Mouse (Mus musculus) cortical plate, adult 2 months (tissue): Measurements from ENCODE around the gene BC029722. TPM values are rescaled to one million over a fixed set of nuclear protein-coding genes. Genes with fewer than 3 reads are reported as not detected.

Experiments used
- H3K27ac ChIP-seq: fragments of 200-500 bp; 2 replicates; pipeline ENCODE4 v1.5.1; 2012; ENCODE audit warnings: low read length, control low read depth, inconsistent platforms; ENCODE audit not compliant: insufficient read depth
- H3K4me1 ChIP-seq: fragments of 200-500 bp; 2 replicates; pipeline ENCODE4 v1.6.1; 2011; ENCODE audit warnings: low read length; ENCODE audit not compliant: control insufficient read depth, insufficient read depth
- H3K4me3 ChIP-seq: fragments of 200-500 bp; 2 replicates; pipeline ENCODE4 v1.5.1; 2011; ENCODE audit warnings: mild to moderate bottlenecking, low read length, control low read depth; ENCODE audit not compliant: insufficient read depth
- CTCF ChIP-seq: fragments of 200-500 bp; IDR thresholded peaks from 2 replicates; pipeline ENCODE4 v1.5.1; 2011; ENCODE audit warnings: mild to moderate bottlenecking, control low read depth, low read length; ENCODE audit not compliant: insufficient read depth; ENCODE audit errors: extremely low read depth
- POLR2A ChIP-seq: fragments of 200-500 bp; IDR thresholded peaks from 2 replicates; pipeline ENCODE4 v1.6.1; 2011; ENCODE audit warnings: mild to moderate bottlenecking, low read length, control low read depth; ENCODE audit not compliant: insufficient read depth; ENCODE audit errors: extremely low read depth
- polyA plus RNA-seq: library from polyadenylated mRNA; depleted of rRNA; stranded (reverse); fragments of >200 nt; gene quantifications from 2 replicates; pipeline ENCODE4 v1.2.3, GENCODE M21; 2012; rRNA removed

Gene BC029722
- polyA plus RNA-seq, 1 experiment: 93.4 TPM

- Histone ChIP-seq H3K27ac (peak overlapping the region; percentile 20; the same call in 1 of the 2 replicates), H3K4me3 (peak overlapping the region; percentile 78), H3K4me1 (peaks cover 3% of the 10 kb centered on the region; the same call in 1 of the 2 replicates)
- TF ChIP-seq CTCF: no peak
- no peak for TF ChIP-seq POLR2A
These were observed 43.5 kb downstream of the BC029722 start for GRCm38 (mm10) chr2:155775685-155776263.

GRCm38 (mm10) chr2:155774927-155775684, 44.1 kb downstream of the BC029722 start, which contains the start of gene Mmp24:
Gene Mmp24 (plus strand): TSS chr2:155775342.
- Histone ChIP-seq H3K27ac (peak within 1 kb of the TSS; percentile 20; the same call in 1 of the 2 replicates), H3K4me1 (peaks cover 3% of the 10 kb centered on the region; the same call in 1 of the 2 replicates), H3K4me3 (peak within 1 kb of the TSS; percentile 78)
- TF ChIP-seq CTCF: no peak
- no peak for TF ChIP-seq POLR2A

- Histone ChIP-seq H3K4me3 (0 out of 2 replicates have a peak overlapping the region, but pooled peaks have one; percentile 12), H3K4me1 (peaks cover 2% of the 10 kb centered on the region; the same call in 1 of the 2 replicates), H3K27ac (no peak overlapping the region)
- TF ChIP-seq POLR2A (no peak), CTCF (no peak)
These were observed 44.8 kb downstream of the BC029722 start for GRCm38 (mm10) chr2:155774261-155774926.

GRCm38 (mm10) chr2:155773664-155774063, 45.6 kb downstream of the BC029722 start:
- no peak overlapping the region for H3K27ac ChIP-seq

More at GRCm38 (mm10) chr2:155773664-155774063, 45.6 kb downstream of the BC029722 start:
- TF ChIP-seq CTCF: no peak
- TF ChIP-seq POLR2A: no peak
- Histone ChIP-seq H3K4me1 (no peaks in the 10 kb centered on the region), H3K4me3 (no peak overlapping the region)

Other genes starting within 250 kb of the BC029722 start
- gene Gss, start 226.6 kb downstream of the BC029722 start, polyA plus RNA-seq: 17.2 and 18.4 TPM in 2 replicates
- 10.5 and 13.8 TPM in 2 replicates for gene Myh7b, start 208.2 kb downstream of the BC029722 start, polyA plus RNA-seq
- gene Trpc4ap, start 127.0 kb downstream of the BC029722 start, polyA plus RNA-seq: 158 and 163 TPM in 2 replicates
- 39.5 and 39.7 TPM in 2 replicates for gene Edem2, start 90.0 kb downstream of the BC029722 start, polyA plus RNA-seq
- gene Gm17581, start 83.6 kb downstream of the BC029722 start, polyA plus RNA-seq: not detected in 2 replicates
- gene Procr, start 68.3 kb downstream of the BC029722 start, polyA plus RNA-seq: 0.95 and 1.1 TPM in 2 replicates
- gene Mmp24, start 44.1 kb downstream of the BC029722 start, polyA plus RNA-seq: 33.8 and 34.2 TPM in 2 replicates
- 69.2 and 71.0 TPM in 2 replicates for gene Eif6, start 7.5 kb upstream of the BC029722 start, polyA plus RNA-seq
- not detected in 2 replicates for gene Fam83c, start 15.4 kb upstream of the BC029722 start, polyA plus RNA-seq
- gene Uqcc1, start 110.9 kb upstream of the BC029722 start, polyA plus RNA-seq: 54.9 and 60.4 TPM in 2 replicates
- gene Gm15557, start 121.3 kb upstream of the BC029722 start, polyA plus RNA-seq: not detected in 2 replicates
- 0.17 and 0.36 TPM in 2 replicates for gene Gdf5, start 125.9 kb upstream of the BC029722 start, polyA plus RNA-seq
- 15.9 and 16.8 TPM in 2 replicates for gene Cep250, start 137.0 kb upstream of the BC029722 start, polyA plus RNA-seq
- 3.5 and 4.1 TPM in 2 replicates for gene 6430550D23Rik, start 188.6 kb upstream of the BC029722 start, polyA plus RNA-seq
- gene Ergic3, start 188.6 kb upstream of the BC029722 start, polyA plus RNA-seq: 293 and 298 TPM in 2 replicates
- gene Fer1l4, start 233.5 kb upstream of the BC029722 start, polyA plus RNA-seq: 0.04 and 0.34 TPM in 2 replicates
- gene Spag4, start 245.7 kb upstream of the BC029722 start, polyA plus RNA-seq: 5.8 and 6.9 TPM in 2 replicates